Mouse (Mus musculus) embryonic fibroblast, embryonic 13.5 days (primary cell): Measurements from ENCODE around the gene Ercc1.

Source experiments
- CTCF ChIP-seq: IDR thresholded peaks from 2 replicates; pipeline ENCODE4 v1.5.1; 2011; ENCODE audit warnings: mild to moderate bottlenecking, control low read depth, low read length, moderate library complexity, borderline replicate concordance; ENCODE audit not compliant: insufficient read depth
- POLR2A ChIP-seq: IDR thresholded peaks from 2 replicates; pipeline ENCODE4 v1.6.1; 2011; ENCODE audit warnings: low read depth, mild to moderate bottlenecking, control low read depth, low read length, moderate library complexity

DNA sequence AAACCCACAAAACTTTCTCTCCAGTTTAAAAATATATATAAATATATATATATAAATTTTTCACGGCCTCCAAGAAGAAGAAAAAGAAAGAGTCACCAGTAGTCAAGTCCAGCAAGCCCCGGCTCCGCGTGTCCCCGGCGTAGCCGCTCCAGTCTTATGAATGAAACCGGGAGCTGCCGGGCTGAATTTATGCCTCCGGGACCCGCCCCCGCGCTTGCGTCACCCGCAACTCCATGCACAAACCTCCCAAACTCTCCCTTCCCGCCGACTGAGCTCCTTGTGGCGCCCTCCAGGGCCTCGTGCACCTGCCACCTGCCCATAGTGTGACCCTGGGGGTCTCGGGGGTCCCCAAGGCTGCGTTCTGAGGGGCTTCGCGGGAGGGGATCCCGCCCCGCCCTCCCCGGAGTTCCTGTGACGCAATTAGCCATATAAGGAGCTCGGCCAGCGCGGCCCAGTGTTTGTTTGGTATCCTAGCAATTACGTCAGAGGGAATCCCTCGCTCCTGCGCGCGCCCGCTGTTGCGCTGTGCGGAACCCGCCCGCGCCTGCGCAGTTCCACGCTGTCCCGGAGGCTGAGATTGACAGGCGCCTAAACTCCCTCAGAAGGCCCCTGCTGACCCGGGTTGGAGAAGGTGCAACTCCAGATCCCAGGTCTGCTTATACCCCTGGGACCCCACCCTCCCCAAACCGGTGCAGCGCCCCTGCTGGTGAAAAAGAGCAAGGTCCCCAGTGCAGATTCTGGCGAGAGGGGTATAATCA lies 34.5 kb upstream of the Ercc1 start, which contains the start of gene Fosb:
- no peak for TF ChIP-seq CTCF
- peak; percentile 71 for TF ChIP-seq POLR2A
